7 mouse cellular contexts compared by ENCODE assay signal in the genomic region with DNA sequence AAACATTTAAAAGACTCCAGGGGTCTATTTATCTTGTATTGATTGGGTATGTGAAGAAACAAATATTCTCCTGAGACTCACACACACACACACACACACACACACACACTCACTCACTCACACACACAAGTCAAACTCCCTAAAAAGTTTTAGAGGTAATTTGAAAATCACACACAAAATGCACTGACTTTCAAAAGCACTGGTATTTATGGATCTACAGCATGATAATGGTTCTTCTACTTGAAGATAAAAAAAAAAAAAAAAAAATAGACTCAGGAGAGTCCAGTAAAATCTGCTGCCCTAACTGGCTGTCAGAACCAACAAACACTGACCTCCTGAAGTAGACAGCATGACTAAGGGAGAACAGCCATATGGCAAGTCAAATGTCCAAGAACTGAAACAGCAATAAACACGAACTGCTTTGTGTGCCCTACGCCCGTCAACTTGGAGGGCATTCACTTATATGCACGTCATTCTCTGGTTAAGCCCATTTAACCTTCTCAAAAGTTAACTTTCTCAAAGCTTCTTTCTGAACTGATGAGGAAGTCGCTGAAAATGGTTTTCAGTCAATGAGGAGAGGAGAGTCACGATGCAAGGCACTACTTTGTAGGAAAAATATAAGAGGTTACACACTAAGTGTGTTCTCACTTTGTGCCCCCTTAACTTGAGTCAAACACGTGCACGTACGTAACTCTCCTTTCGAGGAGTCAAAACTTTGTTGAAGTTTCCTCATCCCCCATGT. TPM values are rescaled to one million over a fixed set of nuclear protein-coding genes. Genes with fewer than 3 reads are reported as not detected.
A peak's percentile ranks its signal among the peaks of the same experiment; 100 is the strongest.
DNase-seq lines count a peak whose midpoint lies in the region; ATAC-seq and TF ChIP-seq lines count a peak whose summit lies in the region.

No protein-coding gene starts in this region.

- 48% methylated on average over 10 of the region's 10 CpGs for WGBS in embryonic facial prominence, embryonic 13.5 days
- 53% methylated on average over 10 of the region's 10 CpGs for WGBS in limb, embryonic 11.5 days
- 38% methylated on average over 10 of the region's 10 CpGs for WGBS in stomach, embryonic 14.5 days

- no peak for TF ChIP-seq POLR2A in testis, adult 2 months (IDR thresholded peaks at IDR 0.05; ENCODE audit: control insufficient read depth, low read depth, low read length)

- peak overlapping the region; percentile 79 for H3K27ac ChIP-seq in testis, adult 2 months (ENCODE audit: control insufficient read depth, insufficient read depth, low read depth, low read length)
- H3K27ac ChIP-seq in embryonic facial prominence, embryonic 13.5 days, result no peak overlapping the region
- no peak overlapping the region for H3K27ac ChIP-seq in limb, embryonic 11.5 days (replicated peaks; ENCODE audit: low read depth, low read length)
- no peak overlapping the region for H3K27ac ChIP-seq in stomach, embryonic 14.5 days (ENCODE audit: low read length)

- no peaks in the 10 kb centered on the region for H3K36me3 ChIP-seq in testis, adult 2 months (ENCODE audit: control insufficient read depth, insufficient read depth, low read length)
- no peaks in the 10 kb centered on the region for H3K36me3 ChIP-seq in embryonic facial prominence, embryonic 13.5 days
- H3K36me3 ChIP-seq in limb, embryonic 11.5 days (ENCODE audit: control insufficient read depth, insufficient read depth, low read length), result no peaks in the 10 kb centered on the region
- H3K36me3 ChIP-seq in stomach, embryonic 14.5 days (ENCODE audit: control insufficient read depth, insufficient read depth, low read length), result no peaks in the 10 kb centered on the region

- ATAC-seq in embryonic facial prominence, embryonic 13.5 days (ENCODE audit: insufficient number of reproducible peaks, insufficient read depth, low FRiP score, low TSS enrichment, low read depth), result no peak
- no peak for ATAC-seq in limb, embryonic 11.5 days (ENCODE audit: insufficient number of reproducible peaks, low FRiP score, low TSS enrichment, low read depth)
- ATAC-seq in stomach, embryonic 14.5 days (ENCODE audit: insufficient number of reproducible peaks, insufficient read depth, low FRiP score, low read depth), result no peak

- H3K27me3 ChIP-seq in testis, adult 2 months (ENCODE audit: control insufficient read depth, insufficient read depth, low read length), result no peaks in the 10 kb centered on the region
- no peaks in the 10 kb centered on the region for H3K27me3 ChIP-seq in embryonic facial prominence, embryonic 13.5 days
- H3K27me3 ChIP-seq in limb, embryonic 11.5 days (ENCODE audit: control insufficient read depth, insufficient read depth, low read length), result no peaks in the 10 kb centered on the region
- no peaks in the 10 kb centered on the region for H3K27me3 ChIP-seq in stomach, embryonic 14.5 days (ENCODE audit: control insufficient read depth, insufficient read depth, low read length)

- H3K4me1 ChIP-seq in testis, adult 2 months (ENCODE audit: control insufficient read depth, insufficient read depth, low read length), result peaks cover 6% of the 10 kb centered on the region
- H3K4me1 ChIP-seq in embryonic facial prominence, embryonic 13.5 days, result peaks cover 10% of the 10 kb centered on the region
- no peaks in the 10 kb centered on the region for H3K4me1 ChIP-seq in limb, embryonic 11.5 days (ENCODE audit: control insufficient read depth, insufficient read depth, low read length)
- no peaks in the 10 kb centered on the region for H3K4me1 ChIP-seq in stomach, embryonic 14.5 days (ENCODE audit: control insufficient read depth, insufficient read depth, low read length)

- no peak for DNase-seq in testis, postnatal 14 days (ENCODE audit: low spot score)
- DNase-seq in limb, embryonic 11.5 days (ENCODE audit: low spot score), result no peak
- DNase-seq in cerebellum, adult 8-10 months, result no peak
- no peak for DNase-seq in layer of hippocampus, postnatal 36 days

- no peak overlapping the region; the same call in 1 of the 2 replicates for H3K9ac ChIP-seq in embryonic facial prominence, embryonic 13.5 days
- peak overlapping the region; percentile 78; the same call in 1 of the 2 replicates for H3K9ac ChIP-seq in limb, embryonic 11.5 days (ENCODE audit: low read length)
- peak overlapping the region; percentile 73; the same call in 1 of the 2 replicates for H3K9ac ChIP-seq in stomach, embryonic 14.5 days (replicated peaks; ENCODE audit: low read depth, low read length)

- H3K9me3 ChIP-seq in embryonic facial prominence, embryonic 13.5 days, result no peaks in the 10 kb centered on the region
- H3K9me3 ChIP-seq in limb, embryonic 11.5 days (ENCODE audit: control insufficient read depth, low read length), result no peaks in the 10 kb centered on the region
- H3K9me3 ChIP-seq in stomach, embryonic 14.5 days (ENCODE audit: control insufficient read depth, low read depth, low read length), result no peaks in the 10 kb centered on the region

- peak overlapping the region; percentile 91 for H3K4me3 ChIP-seq in testis, adult 2 months (ENCODE audit: control insufficient read depth, low read depth, low read length)
- peak overlapping the region; percentile 84 for H3K4me3 ChIP-seq in embryonic facial prominence, embryonic 13.5 days
- H3K4me3 ChIP-seq in limb, embryonic 11.5 days (ENCODE audit: low read depth, low read length), result peak overlapping the region; percentile 67
- peak overlapping the region; percentile 80 for H3K4me3 ChIP-seq in stomach, embryonic 14.5 days (ENCODE audit: low read depth, low read length)

- TF ChIP-seq CTCF in testis, adult 2 months (IDR thresholded peaks at IDR 0.05; ENCODE audit: control insufficient read depth, insufficient read depth, insufficient replicate concordance, low read depth, low read length), result no peak

- H3K4me2 ChIP-seq in embryonic facial prominence, embryonic 13.5 days, result peak overlapping the region; percentile 85
- H3K4me2 ChIP-seq in limb, embryonic 11.5 days (ENCODE audit: low read depth, severe bottlenecking), result peak overlapping the region; percentile 77
- H3K4me2 ChIP-seq in stomach, embryonic 14.5 days (replicated peaks; ENCODE audit: low read depth, low read length), result peak overlapping the region; percentile 55

RNA-seq across cellular contexts. Expression of gene Kif16b, which starts 1.0 kb away (rescaled TPM):
- 10.0 and 11.9 TPM in 2 replicates for polyA plus RNA-seq in testis, adult 2 months (2012; rRNA removed)
- polyA plus RNA-seq in embryonic facial prominence, embryonic 13.5 days (2015; fragmentation: Nextera tagmentation; extraction: Ambion mirVana), result 12.1 and 13.5 TPM in 2 replicates
- polyA plus RNA-seq in limb, embryonic 11.5 days (2014; fragmentation: Nextera tagmentation; extraction: Ambion mirVana), result 11.7 and 13.7 TPM in 2 replicates
- 12.9 and 13.5 TPM in 2 replicates for polyA plus RNA-seq in stomach, embryonic 14.5 days (2014; fragmentation: Nextera tagmentation; extraction: Ambion mirVana)
- total RNA-seq in layer of hippocampus, postnatal 36 days (2021), result 10 to 100 TPM in 1 of 2 experiments, 1 to 10 TPM in 1; 9.7 to 10.9 TPM
